In the genomic region with DNA sequence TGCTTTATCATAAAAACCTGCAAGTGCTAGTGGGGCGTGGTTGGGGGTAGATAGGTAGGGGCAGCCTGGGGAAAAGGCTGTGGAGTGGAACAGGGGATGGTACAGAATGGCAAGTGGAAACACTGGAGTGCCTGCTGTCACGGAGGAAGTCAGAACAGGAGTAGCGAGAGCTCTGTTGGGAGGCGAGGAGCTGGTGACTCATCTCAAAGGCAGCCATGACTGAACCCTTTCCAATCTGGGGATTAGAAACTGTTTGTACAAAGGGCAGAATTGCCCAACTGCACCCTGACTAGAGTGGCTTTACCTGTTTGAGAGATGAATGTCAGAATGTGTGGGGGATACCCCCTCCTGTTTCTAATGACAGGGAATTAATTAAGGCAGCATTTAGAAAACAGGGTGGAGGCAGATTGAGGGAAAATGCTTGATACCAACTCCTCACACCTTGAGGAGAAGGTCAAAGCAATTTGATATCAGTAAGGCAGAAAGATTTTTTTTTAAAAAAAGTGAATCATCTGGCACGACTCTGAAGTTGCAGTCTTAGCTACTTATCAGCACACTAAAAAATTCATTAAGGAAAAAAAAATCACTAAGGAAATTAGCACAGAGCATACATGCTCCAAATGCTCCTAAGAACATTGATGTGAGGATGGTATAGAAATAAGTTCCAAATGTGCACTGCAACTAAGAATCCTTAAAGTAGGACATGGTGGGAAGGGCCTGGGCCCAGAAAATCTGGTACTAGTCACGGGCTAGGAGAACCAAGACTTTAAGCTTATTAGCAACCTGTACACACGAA, we compare ENCODE assay signal across 10 mouse cellular contexts. TPM values are rescaled to one million over a fixed set of nuclear protein-coding genes. Genes with fewer than 3 reads are reported as not detected.
DNase-seq lines count a peak whose midpoint lies in the region; ATAC-seq and TF ChIP-seq lines count a peak whose summit lies in the region.
"Had no signal": no experiment of that assay in that cellular context is flagged by ENCODE, and none has a peak within 500 bp of the region (broad histone marks: within the 10 kb centered on the region; RNA-seq: fewer than 3 reads in every experiment).

No protein-coding gene starts in this region.

- 0 out of 2 replicates have a peak, but pooled peaks have one; percentile 39 for ATAC-seq in kidney, embryonic 16.5 days (ENCODE audit: low FRiP score, low TSS enrichment)
- ATAC-seq in megakaryocyte progenitor cell, adult 5-6 weeks (replicated peaks; ENCODE audit: poor library complexity), result no peak

- no peak overlapping the region for H3K27ac ChIP-seq in kidney, embryonic 16.5 days (ENCODE audit: low read length)
- H3K27ac ChIP-seq: macrophage had no signal

- H3K4me3 ChIP-seq in kidney, embryonic 16.5 days (ENCODE audit: low read length), result no peak overlapping the region
- no peak overlapping the region for H3K4me3 ChIP-seq in lung, adult 2 months (replicated peaks; ENCODE audit: extremely low read depth, low read depth, low read length)
- H3K4me3 ChIP-seq: erythroblast, embryonic 14.5 days had no signal

- H3K9ac ChIP-seq in kidney, embryonic 16.5 days (replicated peaks; ENCODE audit: low read length), result no peak overlapping the region

- no peak for DNase-seq in kidney, postnatal 36 days
- DNase-seq in adrenal gland, postnatal 36 days, result peak; percentile 49 to 61
- DNase-seq in lung, adult 2 months, result peak; percentile 38
- DNase-seq in urinary bladder, postnatal 14 days (ENCODE audit: low spot score), result peak; percentile 82
- no peak for DNase-seq in layer of hippocampus, postnatal 25 days (ENCODE audit: extremely low spot score in 1 of 2, low spot score in 1 of 2)
- no peak for DNase-seq in spleen, postnatal 4 days (ENCODE audit: low spot score in 2 of 2)

- no peaks in the 10 kb centered on the region for H3K9me3 ChIP-seq in kidney, embryonic 16.5 days (ENCODE audit: low read length)

- no peak for TF ChIP-seq CTCF in lung, adult 2 months (IDR thresholded peaks at IDR 0.05; ENCODE audit: insufficient read depth, low read length)

- H3K4me1 ChIP-seq in kidney, embryonic 16.5 days (ENCODE audit: insufficient read depth, low read length), result no peaks in the 10 kb centered on the region
- H3K4me1 ChIP-seq in lung, adult 2 months (ENCODE audit: control insufficient read depth, insufficient read depth, low read length), result no peaks in the 10 kb centered on the region

- WGBS in kidney, embryonic 16.5 days, result 70% methylated on average over 7 of the region's 7 CpGs
- 49% methylated on average over 7 of the region's 7 CpGs for WGBS in lung, adult 2 months

- H3K36me3 ChIP-seq in kidney, embryonic 16.5 days (ENCODE audit: insufficient read depth, low read length), result no peaks in the 10 kb centered on the region

- H3K27me3 ChIP-seq in kidney, embryonic 16.5 days (ENCODE audit: insufficient read depth, low read length), result no peaks in the 10 kb centered on the region

- TF ChIP-seq POLR2A in lung, adult 2 months (IDR thresholded peaks at IDR 0.05; ENCODE audit: borderline replicate concordance, extremely low read depth, low read depth, low read length), result no peak

- no peak overlapping the region for H3K4me2 ChIP-seq in kidney, embryonic 16.5 days (replicated peaks; ENCODE audit: low read depth, low read length)

RNA-seq across cellular contexts. Expression of gene Usp25, which starts 54.7 kb away (rescaled TPM):
- polyA plus RNA-seq in kidney, embryonic 16.5 days (2015; fragmentation: Nextera tagmentation; extraction: Ambion mirVana), result 10.8 and 20.1 TPM in 2 replicates
- 10 to 100 TPM; 45.1 to 57.6 TPM for total RNA-seq in adrenal gland, postnatal 36 days (2021)
- polyA plus RNA-seq in lung, adult 2 months (2012; rRNA removed), result 16.9 and 22.2 TPM in 2 replicates
- total RNA-seq in layer of hippocampus, postnatal 25 days (2021), result 10 to 100 TPM; 34.0 to 34.6 TPM
- 73.2 and 81.9 TPM in 2 replicates for total RNA-seq in megakaryocyte progenitor cell, adult 5-6 weeks (2015)
- total RNA-seq in megakaryocyte progenitor cell, adult 5-6 weeks (2017), result 74.3 and 82.1 TPM in 2 replicates

Comparison
In these comparisons a context has a peak if more than half of its experiments do, and no peak if none do; other contexts are left out.
1. DNase-seq: peak in adrenal gland, postnatal 36 days (2 of 2), lung, adult 2 months (single experiment) and urinary bladder, postnatal 14 days (single experiment); none in kidney, postnatal 36 days (0 of 2), layer of hippocampus, postnatal 25 days (0 of 2) and spleen, postnatal 4 days (0 of 2).